Mouse (Mus musculus): Measurements from ENCODE around the gene Med14.

The Med14 gene

GRCm38 (mm10) chrX:12673054-12673775 lies 88.7 kb downstream of the Med14 start, which contains the start of gene 1810030O07Rik:
Gene 1810030O07Rik (minus strand): TSS chrX:12673668.
- DNase-seq (ENCODE audit: low spot score), result peak; percentile 89

DNA sequence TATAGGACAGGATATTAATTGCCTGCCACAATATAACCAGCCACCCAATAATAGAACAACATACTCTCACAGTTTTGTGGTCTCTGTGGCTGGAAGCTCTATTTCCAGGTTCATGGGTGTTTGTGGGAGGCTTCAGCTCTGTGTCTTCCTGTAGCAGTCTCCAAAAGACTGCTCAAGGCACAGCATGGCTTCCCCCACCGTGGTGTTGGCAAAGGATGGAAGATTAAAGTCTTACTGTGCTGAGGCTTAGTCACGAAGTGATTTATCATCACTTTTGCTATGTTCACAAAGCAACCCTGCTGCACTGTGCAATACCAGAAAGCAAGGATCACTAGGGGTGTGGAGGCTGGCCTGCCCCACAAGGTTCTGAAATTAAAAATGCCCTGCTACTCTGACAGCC lies 108.0 kb downstream of the Med14 start:
- no peak for DNase-seq (ENCODE audit: low spot score)

DNA sequence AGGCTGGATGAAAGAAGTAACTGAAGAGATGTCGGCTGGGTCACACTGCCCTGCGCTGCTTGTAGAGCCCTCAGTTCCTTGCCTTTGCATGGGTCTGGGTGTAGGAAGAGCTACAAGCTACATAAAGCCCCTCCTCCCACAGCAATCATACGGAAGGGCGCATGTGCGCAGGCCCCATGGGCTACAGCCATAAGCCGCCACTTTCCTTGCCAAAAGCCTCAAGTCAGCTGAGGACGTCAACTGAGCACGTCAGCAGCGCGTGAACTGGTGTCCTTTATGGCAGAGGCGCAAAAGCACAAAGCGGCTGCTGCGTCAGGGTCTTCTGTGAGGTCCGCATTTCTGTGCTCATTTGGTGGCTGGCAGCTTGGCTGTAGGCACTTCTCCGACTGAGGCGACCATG lies 110.0 kb downstream of the Med14 start:
- DNase-seq (ENCODE audit: low spot score), result no peak

DNA sequence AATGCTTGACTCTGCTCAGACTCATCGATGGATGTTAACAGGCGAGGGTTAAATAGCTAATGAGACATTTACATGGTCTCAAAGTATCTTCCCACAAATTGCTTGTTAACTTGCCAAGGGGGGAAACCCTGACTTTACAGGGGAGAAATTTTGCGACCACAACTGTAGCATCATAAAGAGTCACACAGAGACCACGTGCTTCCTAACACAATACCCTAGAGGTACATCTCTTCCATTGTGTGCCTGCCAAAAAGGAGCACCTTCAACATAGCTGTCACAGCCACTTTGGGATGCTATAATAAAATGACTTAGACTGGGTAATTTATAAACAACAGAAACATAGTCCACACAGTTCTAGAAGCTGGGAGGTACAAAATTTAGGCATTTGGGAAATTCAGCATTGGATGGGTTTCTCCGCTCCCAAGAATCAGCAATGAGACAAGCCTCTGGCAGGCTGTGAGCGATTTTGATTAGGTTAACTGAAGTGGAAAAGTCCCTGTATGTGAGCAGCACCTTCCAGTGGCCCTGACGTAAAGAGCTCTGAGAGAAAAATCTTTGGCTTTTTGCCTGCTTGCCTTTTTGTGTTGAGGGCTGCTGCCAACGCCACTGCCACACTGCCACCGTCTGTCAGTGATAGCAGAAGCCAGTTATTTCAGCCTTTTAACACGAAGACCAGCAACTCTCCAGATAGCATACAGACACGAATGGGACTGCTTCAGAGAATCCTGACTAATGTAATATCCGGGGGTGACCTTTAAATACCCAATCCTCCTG lies 116.2 kb downstream of the Med14 start:
- DNase-seq (ENCODE audit: low spot score), result peak; percentile 83

DNA sequence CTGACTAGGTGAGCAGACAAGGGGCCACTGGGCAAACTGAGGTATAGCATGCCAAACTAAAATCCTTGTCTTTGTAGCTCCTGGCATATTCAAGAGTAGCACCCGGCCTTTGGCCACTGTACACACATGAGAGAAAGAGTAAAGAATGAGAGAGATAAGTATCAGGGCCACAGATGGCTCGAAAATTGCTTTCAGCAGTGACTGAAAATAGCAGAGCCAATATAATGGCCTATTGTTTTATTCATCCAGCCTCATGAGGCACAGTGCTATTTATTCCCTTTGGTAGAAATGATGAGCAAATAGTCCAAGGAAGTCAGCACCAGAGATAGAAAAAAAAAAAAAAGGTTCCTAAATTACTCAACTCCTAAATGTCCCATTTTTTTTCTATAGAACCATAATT lies 116.9 kb downstream of the Med14 start:
- peak; percentile 53 for DNase-seq (ENCODE audit: low spot score)

Measured in MN1 (cell line).